Mouse (Mus musculus) myocyte (in vitro differentiated cells): ENCODE measurements around the gene Pcbd1. TPM values are rescaled to one million over a fixed set of nuclear protein-coding genes. Genes with fewer than 3 reads are reported as not detected.
A peak's percentile ranks its signal among the peaks of the same experiment; 100 is the strongest.

Experiments used
- H3K27me3 ChIP-seq: one replicate; pipeline ENCODE4 v1.6.1; 2011; ENCODE audit not compliant: control insufficient read depth, insufficient read depth, insufficient read length
- H3K36me3 ChIP-seq: one replicate; pipeline ENCODE4 v1.6.1; 2011; ENCODE audit not compliant: control insufficient read depth, insufficient read depth
- H3K4me2 ChIP-seq: one replicate; pipeline ENCODE4 v1.6.1; 2011; ENCODE audit warnings: low read depth, control low read depth
- H3K4me3 ChIP-seq: one replicate; pipeline ENCODE4 v1.5.1; 2011; ENCODE audit warnings: mild to moderate bottlenecking, control low read depth, moderate library complexity
- H3K79me2 ChIP-seq: one replicate; pipeline ENCODE4 v1.6.1; 2011; ENCODE audit not compliant: control insufficient read depth, insufficient read depth
- H3ac ChIP-seq: one replicate; pipeline ENCODE4 v1.6.1; 2011; ENCODE audit not compliant: control insufficient read depth, insufficient read length
- CEBPB ChIP-seq: IDR thresholded peaks from 2 replicates; pipeline ENCODE4 v1.6.1; 2011; ENCODE audit warnings: mild to moderate bottlenecking, moderate library complexity; ENCODE audit not compliant: poor library complexity, insufficient read depth, severe bottlenecking
- E2F4 ChIP-seq: IDR thresholded peaks from one replicate; pipeline ENCODE4 v1.6.1; 2011; ENCODE audit warnings: mild to moderate bottlenecking, control low read depth, moderate library complexity; ENCODE audit not compliant: insufficient read depth
- MAX ChIP-seq: IDR thresholded peaks from one replicate; pipeline ENCODE4 v1.6.1; 2011; ENCODE audit warnings: low read depth, mild to moderate bottlenecking, control low read depth
- MYOD1 ChIP-seq, 3 experiments: IDR thresholded peaks; one replicate each; pipeline ENCODE4 v1.6.1; 2011; ENCODE audit warnings: control low read depth in 2 of 3, low read depth in 2 of 3, mild to moderate bottlenecking in 2 of 3, moderate library complexity in 1 of 3; ENCODE audit not compliant: insufficient read length in 2 of 3, control insufficient read depth in 1 of 3
- MYOG ChIP-seq, 3 experiments: IDR thresholded peaks; one replicate each; pipeline ENCODE4 v1.6.1; 2011; ENCODE audit warnings: control low read depth in 2 of 3, low read depth in 2 of 3, mild to moderate bottlenecking in 2 of 3; ENCODE audit not compliant: insufficient read length in 2 of 3, control insufficient read depth in 1 of 3, insufficient read depth in 1 of 3
- POLR2A ChIP-seq: IDR thresholded peaks from one replicate; pipeline ENCODE4 v1.6.1; 2011; ENCODE audit warnings: low read depth, mild to moderate bottlenecking, control low read depth, moderate library complexity; ENCODE audit not compliant: insufficient read length
- POLR2AphosphoS2 ChIP-seq: IDR thresholded peaks from one replicate; pipeline ENCODE4 v1.6.1; 2011; ENCODE audit warnings: low read depth, control low read depth; ENCODE audit not compliant: insufficient read length
- REST ChIP-seq: IDR thresholded peaks from one replicate; pipeline ENCODE4 v1.6.1; 2011; ENCODE audit warnings: mild to moderate bottlenecking, control low read depth, moderate library complexity; ENCODE audit not compliant: insufficient read depth, insufficient read length
- SRF ChIP-seq: IDR thresholded peaks from one replicate; pipeline ENCODE4 v1.6.1; 2011; ENCODE audit warnings: low read depth; ENCODE audit not compliant: control insufficient read depth, insufficient read length
- TCF12 ChIP-seq: IDR thresholded peaks from one replicate; pipeline ENCODE4 v1.6.1; 2011; ENCODE audit warnings: mild to moderate bottlenecking, control low read depth; ENCODE audit not compliant: poor library complexity, insufficient read depth, severe bottlenecking
- TCF3 ChIP-seq: IDR thresholded peaks from one replicate; pipeline ENCODE4 v1.6.1; 2011; ENCODE audit warnings: low read depth, control low read depth; ENCODE audit not compliant: insufficient read length
- USF1 ChIP-seq: IDR thresholded peaks from one replicate; pipeline ENCODE4 v1.6.1; 2011; ENCODE audit warnings: low read depth, mild to moderate bottlenecking, control low read depth, moderate library complexity
- polyA plus RNA-seq: library from polyadenylated mRNA; unstranded; fragments of >200 nt; fragmentation: generic; extraction: Trizol; gene quantifications from one replicate; pipeline ENCODE4 v1.2.1, GENCODE M21; 2012; ENCODE audit warnings: missing spikeins

Pcbd1 gene
- polyA plus RNA-seq, 1 experiment = 2.9 TPM

GRCm38 (mm10) chr10:61075607-61076006 is 13.5 kb upstream of the Pcbd1 start:
- Histone ChIP-seq H3K4me2 (no peak overlapping the region), H3K27me3 (peaks cover 4% of the 10 kb centered on the region), H3ac (no peak overlapping the region), H3K36me3 (no peaks in the 10 kb centered on the region), H3K4me3 (no peak overlapping the region), H3K79me2 (no peaks in the 10 kb centered on the region)
- no peak for TF ChIP-seq E2F4
- TF ChIP-seq POLR2AphosphoS2 = no peak
- no peak for TF ChIP-seq MYOD1 (IDR thresholded peaks at IDR 0.05; ENCODE audit: control insufficient read depth in 1 of 3, insufficient read length in 2 of 3, low read depth in 2 of 3)
- no peak for TF ChIP-seq SRF
- TF ChIP-seq TCF3 = no peak
- no peak for TF ChIP-seq TCF12
- no peak for TF ChIP-seq USF1
- no peak for TF ChIP-seq REST
- no peak for TF ChIP-seq POLR2A
- TF ChIP-seq CEBPB = no peak
- no peak for TF ChIP-seq MAX
- TF ChIP-seq MYOG (IDR thresholded peaks at IDR 0.05; ENCODE audit: control insufficient read depth in 1 of 3, insufficient read depth in 1 of 3, insufficient read length in 2 of 3, low read depth in 2 of 3) = no peak

- H3K4me3 ChIP-seq = no peak overlapping the region
Observed at GRCm38 (mm10) chr10:61080227-61080930, 8.8 kb upstream of the Pcbd1 start.

DNA sequence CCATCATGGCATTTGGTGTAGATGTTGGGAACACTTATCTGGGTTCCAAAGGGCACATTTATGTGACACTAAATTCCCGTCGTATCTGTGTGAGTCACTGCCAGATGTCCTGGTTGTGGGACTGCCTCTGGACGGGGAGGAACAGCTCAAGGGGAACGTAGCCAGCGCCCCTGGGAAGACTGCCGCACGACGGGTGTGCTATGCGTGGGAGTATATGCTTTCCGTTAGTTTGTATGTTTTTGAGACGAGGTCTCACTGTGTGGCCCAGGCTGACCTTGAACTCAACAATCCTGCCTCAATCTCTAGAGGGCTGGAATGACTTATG is 8.2 kb upstream of the Pcbd1 start:
- Histone ChIP-seq H3K27me3 (peaks cover 4% of the 10 kb centered on the region), H3K36me3 (no peaks in the 10 kb centered on the region), H3ac (no peak overlapping the region), H3K79me2 (no peaks in the 10 kb centered on the region), H3K4me2 (no peak overlapping the region), H3K4me3 (no peak overlapping the region)
- no peak for TF ChIP-seq E2F4
- no peak for TF ChIP-seq MAX
- no peak for TF ChIP-seq CEBPB
- TF ChIP-seq REST = no peak
- no peak for TF ChIP-seq POLR2A

More at GRCm38 (mm10) chr10:61080227-61080930, 8.8 kb upstream of the Pcbd1 start:
- Histone ChIP-seq H3ac (no peak overlapping the region), H3K36me3 (no peaks in the 10 kb centered on the region), H3K27me3 (peaks cover 4% of the 10 kb centered on the region), H3K79me2 (no peaks in the 10 kb centered on the region), H3K4me2 (peak overlapping the region; percentile 31)
- TF ChIP-seq E2F4 (no peak), USF1 (no peak), POLR2AphosphoS2 (no peak), MYOG (IDR thresholded peaks at IDR 0.05; ENCODE audit: control insufficient read depth in 1 of 3, insufficient read depth in 1 of 3, insufficient read length in 2 of 3, low read depth in 2 of 3) (no peak), TCF3 (no peak), TCF12 (no peak), MAX (no peak), MYOD1 (IDR thresholded peaks at IDR 0.05; ENCODE audit: control insufficient read depth in 1 of 3, insufficient read length in 2 of 3, low read depth in 2 of 3) (no peak), CEBPB (no peak), REST (no peak), SRF (no peak), POLR2A (no peak)

- Histone ChIP-seq H3K79me2 (no peaks in the 10 kb centered on the region), H3ac (no peak overlapping the region), H3K27me3 (no peaks in the 10 kb centered on the region), H3K4me3 (no peak overlapping the region), H3K4me2 (no peak overlapping the region), H3K36me3 (no peaks in the 10 kb centered on the region)
- TF ChIP-seq USF1 (no peak), MYOG (IDR thresholded peaks at IDR 0.05; ENCODE audit: control insufficient read depth in 1 of 3, insufficient read depth in 1 of 3, insufficient read length in 2 of 3, low read depth in 2 of 3) (no peak), TCF12 (no peak), MYOD1 (IDR thresholded peaks at IDR 0.05; ENCODE audit: control insufficient read depth in 1 of 3, insufficient read length in 2 of 3, low read depth in 2 of 3) (no peak), POLR2A (no peak), MAX (no peak), POLR2AphosphoS2 (no peak), CEBPB (no peak), SRF (no peak), TCF3 (no peak), REST (no peak), E2F4 (no peak)
Observed at GRCm38 (mm10) chr10:61085364-61085763, 3.8 kb upstream of the Pcbd1 start.

GRCm38 (mm10) chr10:61086502-61086901 is 2.6 kb upstream of the Pcbd1 start:
- Histone ChIP-seq H3K4me2 (no peak overlapping the region), H3K36me3 (no peaks in the 10 kb centered on the region), H3ac (no peak overlapping the region), H3K27me3 (no peaks in the 10 kb centered on the region), H3K4me3 (no peak overlapping the region), H3K79me2 (no peaks in the 10 kb centered on the region)
- TF ChIP-seq MAX (no peak), USF1 (no peak), POLR2A (no peak), CEBPB (no peak), E2F4 (no peak), SRF (no peak), MYOD1 (IDR thresholded peaks at IDR 0.05; ENCODE audit: control insufficient read depth in 1 of 3, insufficient read length in 2 of 3, low read depth in 2 of 3) (no peak), REST (no peak)
